Mouse (Mus musculus) brain, embryonic 14.5 days (tissue): ENCODE data around the gene Actl7a.

Experiments
- CTCF ChIP-seq: fragments of 200-500 bp; IDR thresholded peaks from 2 replicates; pipeline ENCODE4 v1.5.1; 2012; ENCODE audit warnings: inconsistent platforms, mild to moderate bottlenecking, moderate library complexity, borderline replicate concordance; ENCODE audit not compliant: insufficient read depth, insufficient read length; ENCODE audit errors: extremely low read depth
- POLR2A ChIP-seq: fragments of 200-500 bp; IDR thresholded peaks from 2 replicates; pipeline ENCODE4 v1.6.1; 2012; ENCODE audit warnings: mild to moderate bottlenecking, inconsistent platforms, borderline replicate concordance; ENCODE audit not compliant: poor library complexity, insufficient read depth, insufficient read length, severe bottlenecking; ENCODE audit errors: extremely low read depth

DNA sequence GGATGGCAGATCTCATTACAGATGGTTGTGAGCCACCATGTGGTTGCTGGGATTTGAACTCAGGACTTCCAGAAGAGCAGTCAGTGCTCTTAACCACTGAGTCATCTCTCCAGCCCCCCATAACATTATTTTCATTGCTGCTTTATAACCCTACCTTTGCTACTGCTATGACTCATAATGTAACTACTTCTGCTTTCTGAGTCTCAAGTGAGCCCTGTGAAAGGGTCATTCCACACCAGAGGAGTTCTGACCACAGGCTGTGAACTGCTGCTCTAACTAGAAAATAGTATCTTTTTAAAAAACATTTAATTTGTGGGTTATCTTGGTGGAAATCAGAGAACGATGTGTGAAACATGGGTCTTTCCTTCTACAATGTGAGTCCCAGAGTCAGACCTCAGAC lies 14.5 kb downstream of the Actl7a start:
- TF ChIP-seq CTCF (no peak), POLR2A (no peak)
